Mouse (Mus musculus): Measurements from ENCODE around the gene Slc29a3.

- TF ChIP-seq POLR2A (IDR thresholded peaks at IDR 0.05; ENCODE audit: borderline replicate concordance, insufficient read depth, low read length) (no peak), CTCF (IDR thresholded peaks at IDR 0.05; ENCODE audit: borderline replicate concordance, insufficient read depth, low read depth, low read length) (no peak)
Observed at GRCm38 (mm10) chr10:60741435-60741834, 11.2 kb downstream of the Slc29a3 start.
